Mouse (Mus musculus): Measurements from ENCODE around the gene Twf2.

Gene Twf2

GRCm38 (mm10) chr9:106179454-106179853 lies 23.5 kb upstream of the Twf2 start:
- no peak for DNase-seq (ENCODE audit: low spot score)

GRCm38 (mm10) chr9:106179964-106180363 lies 22.9 kb upstream of the Twf2 start:
- no peak for DNase-seq (ENCODE audit: low spot score)

- DNase-seq (ENCODE audit: low spot score) = no peak
Observed at GRCm38 (mm10) chr9:106182146-106182545, 20.8 kb upstream of the Twf2 start.

- no peak for DNase-seq (ENCODE audit: low spot score)
Observed at GRCm38 (mm10) chr9:106183996-106184395, 18.9 kb upstream of the Twf2 start.

GRCm38 (mm10) chr9:106191355-106191754 lies 11.6 kb upstream of the Twf2 start:
- no peak for DNase-seq (ENCODE audit: low spot score)

- no peak for DNase-seq (ENCODE audit: low spot score)
Observed at GRCm38 (mm10) chr9:106192024-106192423, 10.9 kb upstream of the Twf2 start.

GRCm38 (mm10) chr9:106192998-106193397 lies 9.9 kb upstream of the Twf2 start:
- DNase-seq (ENCODE audit: low spot score) = no peak

GRCm38 (mm10) chr9:106193930-106194807 lies 8.7 kb upstream of the Twf2 start:
- no peak for DNase-seq (ENCODE audit: low spot score)

GRCm38 (mm10) chr9:106195693-106196092 lies 7.2 kb upstream of the Twf2 start:
- no peak for DNase-seq (ENCODE audit: low spot score)

GRCm38 (mm10) chr9:106197081-106197713 lies 5.7 kb upstream of the Twf2 start:
- no peak for DNase-seq (ENCODE audit: low spot score)

- no peak for DNase-seq (ENCODE audit: low spot score)
Observed at GRCm38 (mm10) chr9:106197732-106198131, 5.2 kb upstream of the Twf2 start.

GRCm38 (mm10) chr9:106198962-106199458 lies 3.9 kb upstream of the Twf2 start:
- DNase-seq (ENCODE audit: low spot score) = peak; percentile 66

GRCm38 (mm10) chr9:106199535-106200272 lies 3.2 kb upstream of the Twf2 start, which contains the start of gene Ppm1m:
TSS of gene Ppm1m (minus strand) at chr9:106199746.
- DNase-seq (ENCODE audit: low spot score) = no peak

- no peak for DNase-seq (ENCODE audit: low spot score)
Observed at GRCm38 (mm10) chr9:106201895-106202294, 1.0 kb upstream of the Twf2 start.

- no peak for DNase-seq (ENCODE audit: low spot score)
Observed at GRCm38 (mm10) chr9:106203990-106204851, 1.3 kb downstream of the Twf2 start.

GRCm38 (mm10) chr9:106205713-106206290 lies 2.9 kb downstream of the Twf2 start:
- DNase-seq (ENCODE audit: low spot score) = no peak

GRCm38 (mm10) chr9:106206515-106206914 lies 3.6 kb downstream of the Twf2 start:
- DNase-seq (ENCODE audit: low spot score) = no peak

GRCm38 (mm10) chr9:106208181-106208580 lies 5.3 kb downstream of the Twf2 start:
- DNase-seq (ENCODE audit: low spot score) = no peak

- DNase-seq (ENCODE audit: low spot score) = no peak
Observed at GRCm38 (mm10) chr9:106209954-106210353, 7.0 kb downstream of the Twf2 start.

- no peak for DNase-seq (ENCODE audit: low spot score)
Observed at GRCm38 (mm10) chr9:106210853-106211609, 8.1 kb downstream of the Twf2 start.
